Mouse (Mus musculus): ENCODE measurements at regions not wholly inside any gene's neighbourhood (a gene's known extent, or its start where the extent isn't known, plus 50 kb on each side); places are given as distances from the start of the nearest gene placed in this dataset.

DNA sequence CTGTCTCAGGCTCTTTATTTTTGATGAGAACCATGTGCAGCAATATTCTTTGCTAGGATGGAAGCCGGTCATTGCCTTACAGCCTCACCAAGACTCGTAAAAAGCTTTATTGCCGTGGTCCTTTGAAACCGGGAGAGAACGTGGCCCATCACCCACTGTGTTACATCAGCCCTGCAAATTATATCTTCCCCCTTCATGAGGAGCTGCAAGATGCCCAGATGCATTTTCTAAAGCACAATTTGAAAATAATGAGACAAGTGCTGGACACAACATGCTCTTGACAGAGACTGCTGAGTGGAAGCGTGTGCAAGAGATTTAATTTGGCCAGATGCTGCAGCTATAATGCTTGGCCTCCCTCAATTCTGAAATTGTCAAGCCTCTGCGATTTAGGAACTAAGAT is 389.2 kb upstream of the Dcn start:
- Histone ChIP-seq H3K27ac (ENCODE audit: low read depth, low read length) (no peak overlapping the region), H3K27me3 (ENCODE audit: insufficient read depth, low read length) (no peaks in the 10 kb centered on the region), H3K4me3 (ENCODE audit: low read depth, low read length) (no peak overlapping the region), H3K9ac (replicated peaks; ENCODE audit: low read length, poor library complexity, severe bottlenecking) (no peak overlapping the region), H3K36me3 (ENCODE audit: insufficient read depth, low read length) (no peaks in the 10 kb centered on the region), H3K9me3 (ENCODE audit: low read length) (no peaks in the 10 kb centered on the region), H3K4me1 (ENCODE audit: insufficient read depth, low read length) (no peaks in the 10 kb centered on the region), H3K4me2 (ENCODE audit: low read depth, low read length, poor library complexity, severe bottlenecking) (no peak overlapping the region)
- no peak for TF ChIP-seq CTCF (IDR thresholded peaks at IDR 0.05)
- ATAC-seq (ENCODE audit: low FRiP score) = no peak
- DNase-seq (ENCODE audit: low spot score) = peak; percentile 28
- 67% methylated on average over 7 of the region's 7 CpGs for WGBS

DNA sequence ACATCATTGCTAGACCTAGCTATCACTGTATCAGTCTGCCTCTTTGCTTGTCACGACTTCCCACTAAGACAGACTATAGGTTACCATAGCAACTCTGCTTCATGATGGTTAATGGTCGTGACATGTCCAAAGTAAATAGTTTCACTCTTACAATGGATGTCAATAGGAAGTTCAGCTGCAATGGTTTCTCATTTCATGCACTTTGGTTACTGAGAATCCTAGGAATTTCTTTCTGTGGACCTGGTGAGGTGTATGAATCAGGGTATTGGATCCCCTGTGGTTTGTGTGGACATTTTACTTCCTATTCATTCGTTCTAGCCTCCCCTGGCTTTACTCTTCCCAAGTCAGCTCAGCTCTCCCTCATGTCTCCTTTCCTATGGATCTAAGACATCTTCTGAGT is 385.5 kb upstream of the Dcn start:
- no peak overlapping the region for H3K4me3 ChIP-seq (ENCODE audit: low read depth, low read length)
- H3K27me3 ChIP-seq (ENCODE audit: insufficient read depth, low read length) = no peaks in the 10 kb centered on the region
- H3K4me2 ChIP-seq (ENCODE audit: low read depth, low read length, poor library complexity, severe bottlenecking) = no peak overlapping the region
- ATAC-seq (ENCODE audit: low FRiP score) (no peak), DNase-seq (ENCODE audit: low spot score) (no peak)
- no peaks in the 10 kb centered on the region for H3K4me1 ChIP-seq (ENCODE audit: insufficient read depth, low read length)
- TF ChIP-seq CTCF (IDR thresholded peaks at IDR 0.05) = no peak
- no peak overlapping the region for H3K9ac ChIP-seq (replicated peaks; ENCODE audit: low read length, poor library complexity, severe bottlenecking)
- H3K9me3 ChIP-seq (ENCODE audit: low read length) = no peaks in the 10 kb centered on the region
- no peak overlapping the region for H3K27ac ChIP-seq (ENCODE audit: low read depth, low read length)
- no peaks in the 10 kb centered on the region for H3K36me3 ChIP-seq (ENCODE audit: insufficient read depth, low read length)
- WGBS = 10% methylated on average over 3 of the region's 3 CpGs

DNA sequence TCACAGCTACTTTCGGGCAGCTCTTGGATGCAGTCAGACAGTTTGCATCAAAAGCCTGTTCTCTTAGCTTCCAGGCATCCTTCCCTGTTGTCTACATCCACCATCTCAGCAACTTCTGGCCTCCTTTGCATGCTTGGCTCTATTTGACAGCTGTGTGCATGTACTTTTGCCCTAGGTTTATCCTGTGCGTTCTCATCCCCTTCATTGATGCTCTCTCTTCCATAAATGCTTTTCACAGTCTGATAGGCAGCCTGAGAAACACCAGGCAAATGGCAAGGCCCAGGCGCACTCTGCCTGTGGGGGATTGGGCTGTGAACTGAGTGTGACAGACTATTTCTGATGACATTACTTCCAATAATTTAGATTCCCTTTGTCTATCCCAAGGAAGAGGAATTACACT is 364.9 kb upstream of the Dcn start:
- H3K27me3 ChIP-seq (ENCODE audit: insufficient read depth, low read length) = no peaks in the 10 kb centered on the region
- no peak overlapping the region for H3K4me3 ChIP-seq (ENCODE audit: low read depth, low read length)
- WGBS = 59% methylated on average over 3 of the region's 3 CpGs
- TF ChIP-seq CTCF (IDR thresholded peaks at IDR 0.05) = no peak
- no peak overlapping the region for H3K9ac ChIP-seq (replicated peaks; ENCODE audit: low read length, poor library complexity, severe bottlenecking)
- no peak overlapping the region for H3K4me2 ChIP-seq (ENCODE audit: low read depth, low read length, poor library complexity, severe bottlenecking)
- no peak overlapping the region for H3K27ac ChIP-seq (ENCODE audit: low read depth, low read length)
- H3K36me3 ChIP-seq (ENCODE audit: insufficient read depth, low read length) = no peaks in the 10 kb centered on the region
- no peaks in the 10 kb centered on the region for H3K4me1 ChIP-seq (ENCODE audit: insufficient read depth, low read length)
- ATAC-seq (ENCODE audit: low FRiP score) = no peak
- no peaks in the 10 kb centered on the region for H3K9me3 ChIP-seq (ENCODE audit: low read length)
- peak; percentile 40 for DNase-seq (ENCODE audit: low spot score)

DNA sequence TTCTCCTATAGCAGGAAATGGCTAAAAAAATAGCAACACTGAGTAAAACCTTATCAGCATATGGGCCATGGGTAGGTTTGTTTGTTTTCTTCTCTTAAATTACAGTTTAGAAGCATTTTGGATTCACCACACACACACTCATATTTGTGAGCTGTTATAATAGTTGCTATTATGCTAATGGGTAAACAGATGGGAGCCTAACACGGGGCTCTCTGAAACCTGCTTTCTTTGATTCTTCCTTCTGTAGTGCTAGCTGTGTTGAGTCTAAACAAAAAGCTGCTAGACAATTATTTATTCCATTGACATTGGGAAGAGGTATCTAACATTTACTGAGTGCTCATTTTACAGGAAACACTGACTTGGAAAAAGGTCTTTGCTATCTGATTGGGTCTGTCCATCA is 356.7 kb upstream of the Dcn start:
- Histone ChIP-seq H3K36me3 (ENCODE audit: insufficient read depth, low read length) (no peaks in the 10 kb centered on the region), H3K27ac (ENCODE audit: low read depth, low read length) (no peak overlapping the region), H3K9ac (replicated peaks; ENCODE audit: low read length, poor library complexity, severe bottlenecking) (no peak overlapping the region), H3K9me3 (ENCODE audit: low read length) (no peaks in the 10 kb centered on the region), H3K4me3 (ENCODE audit: low read depth, low read length) (no peak overlapping the region), H3K4me1 (ENCODE audit: insufficient read depth, low read length) (no peaks in the 10 kb centered on the region), H3K4me2 (ENCODE audit: low read depth, low read length, poor library complexity, severe bottlenecking) (no peak overlapping the region), H3K27me3 (ENCODE audit: insufficient read depth, low read length) (no peaks in the 10 kb centered on the region)
- no peak for DNase-seq (ENCODE audit: low spot score)
- 43% methylated on average over 1 of the region's 1 CpGs for WGBS
- no peak for ATAC-seq (ENCODE audit: low FRiP score)
- no peak for TF ChIP-seq CTCF (IDR thresholded peaks at IDR 0.05)

DNA sequence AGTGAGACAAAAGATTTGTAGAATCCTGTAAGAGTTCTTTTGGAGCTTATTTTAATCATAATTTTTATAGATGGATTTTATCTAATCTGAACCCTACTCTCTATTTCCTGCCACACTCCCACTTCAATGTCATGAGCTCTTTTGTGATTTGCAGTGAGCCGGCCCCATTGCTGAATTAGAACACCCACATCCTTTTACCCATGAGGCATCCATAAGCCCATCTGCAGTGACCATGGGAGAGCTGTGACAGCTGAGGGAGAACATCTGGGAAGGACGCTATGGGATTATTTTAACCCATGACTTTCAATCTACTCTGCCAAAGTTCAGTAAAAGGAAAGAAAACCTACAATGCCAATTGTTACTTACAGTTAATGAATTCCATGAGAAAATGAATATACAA is 337.8 kb upstream of the Dcn start:
- Histone ChIP-seq H3K27me3 (ENCODE audit: insufficient read depth, low read length) (no peaks in the 10 kb centered on the region), H3K4me1 (ENCODE audit: insufficient read depth, low read length) (no peaks in the 10 kb centered on the region), H3K4me3 (ENCODE audit: low read depth, low read length) (no peak overlapping the region), H3K27ac (ENCODE audit: low read depth, low read length) (no peak overlapping the region), H3K4me2 (ENCODE audit: low read depth, low read length, poor library complexity, severe bottlenecking) (no peak overlapping the region), H3K9me3 (ENCODE audit: low read length) (no peaks in the 10 kb centered on the region), H3K9ac (replicated peaks; ENCODE audit: low read length, poor library complexity, severe bottlenecking) (no peak overlapping the region), H3K36me3 (ENCODE audit: insufficient read depth, low read length) (no peaks in the 10 kb centered on the region)
- WGBS = 56% methylated on average over 2 of the region's 2 CpGs
- TF ChIP-seq CTCF (IDR thresholded peaks at IDR 0.05) = no peak
- DNase-seq (ENCODE audit: low spot score) (no peak), ATAC-seq (ENCODE audit: low FRiP score) (no peak)

DNA sequence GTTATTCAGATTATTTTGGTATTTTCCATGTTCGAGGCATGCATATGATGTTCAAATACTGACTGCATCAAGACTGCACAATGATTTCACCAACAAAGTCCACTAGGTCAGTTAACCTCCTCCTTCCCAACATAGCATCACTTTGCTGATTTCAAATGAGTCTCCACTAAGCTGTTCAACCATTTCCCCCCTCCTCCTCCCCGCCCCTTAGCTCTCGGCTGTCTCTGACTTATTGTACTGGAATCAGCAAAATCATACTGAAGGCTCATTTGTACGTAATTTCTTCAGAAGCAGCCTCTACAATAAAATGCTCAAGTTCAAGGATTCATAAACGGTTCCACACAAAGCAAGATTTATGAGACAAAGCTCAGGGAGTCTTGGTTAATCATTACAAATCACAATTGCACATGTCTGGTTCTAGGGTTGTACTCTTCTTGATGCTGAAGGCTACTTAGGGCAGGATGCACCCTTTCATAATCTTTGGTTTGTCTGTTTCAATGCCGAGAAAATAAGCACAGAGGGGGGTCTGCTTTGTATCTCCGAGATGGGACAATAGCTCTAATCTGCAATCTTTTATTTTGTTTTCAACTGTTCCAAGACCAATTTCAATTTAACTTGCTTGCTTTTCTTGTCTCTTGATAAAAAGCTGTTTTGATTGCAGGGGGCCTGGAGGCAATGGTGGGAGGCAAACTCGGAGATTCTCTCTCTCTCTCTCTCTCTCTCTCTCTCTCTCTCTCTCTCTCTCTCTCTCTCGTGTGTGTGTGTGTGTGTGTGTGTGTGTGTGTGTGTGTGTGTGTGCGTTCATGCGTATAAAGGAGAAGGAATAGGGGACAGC is 320.6 kb upstream of the Dcn start:
- Histone ChIP-seq H3K27me3 (ENCODE audit: insufficient read depth, low read length) (no peaks in the 10 kb centered on the region), H3K4me2 (ENCODE audit: low read depth, low read length, poor library complexity, severe bottlenecking) (no peak overlapping the region), H3K9me3 (ENCODE audit: low read length) (no peaks in the 10 kb centered on the region), H3K4me1 (ENCODE audit: insufficient read depth, low read length) (no peaks in the 10 kb centered on the region; the same call in 1 of the 2 replicates), H3K27ac (ENCODE audit: low read depth, low read length) (no peak overlapping the region; the same call in 1 of the 2 replicates), H3K36me3 (ENCODE audit: insufficient read depth, low read length) (no peaks in the 10 kb centered on the region), H3K4me3 (ENCODE audit: low read depth, low read length) (no peak overlapping the region), H3K9ac (replicated peaks; ENCODE audit: low read length, poor library complexity, severe bottlenecking) (no peak overlapping the region)
- peak; percentile 13 for DNase-seq (ENCODE audit: low spot score)
- 25% methylated on average over 11 of the region's 11 CpGs for WGBS
- no peak for ATAC-seq (ENCODE audit: low FRiP score)
- TF ChIP-seq CTCF (IDR thresholded peaks at IDR 0.05) = no peak

Data from midbrain, postnatal 0 days (tissue).